Mouse (Mus musculus) retina, adult 2 months (tissue): Measurements from ENCODE around the gene Gucy2g.

Experiments
- DNase-seq: peaks from one replicate; pipeline ENCODE4 v3.0.0-alpha.2; 2012; ENCODE audit warnings: low read depth, low spot score

Gene Gucy2g

DNA sequence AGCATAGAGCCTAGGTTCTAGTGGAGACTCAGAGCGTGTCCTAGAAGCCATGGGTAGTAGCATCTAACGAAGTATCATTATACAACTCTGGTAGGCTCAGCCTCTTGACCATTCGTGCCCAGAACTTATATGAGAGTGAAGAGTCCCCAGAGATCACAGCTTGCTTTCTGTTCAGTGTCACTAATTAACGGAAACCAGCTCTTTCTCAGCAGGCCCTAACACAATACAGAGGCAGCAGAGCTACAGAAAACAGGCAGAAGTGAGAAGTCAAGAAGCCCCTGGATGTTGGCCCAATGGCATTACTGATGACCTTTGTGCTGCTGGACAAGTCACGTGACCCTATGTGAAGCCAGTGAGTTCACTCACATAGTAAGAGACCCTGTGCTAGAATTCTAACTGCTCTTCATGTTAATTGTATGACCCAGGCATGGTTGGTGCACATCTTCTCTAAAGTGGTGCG is at the start of gene Gucy2g:
TSS of gene Gucy2g (minus strand) at position 51 of the 460 bp plus-strand sequence.
- DNase-seq = no peak

DNA sequence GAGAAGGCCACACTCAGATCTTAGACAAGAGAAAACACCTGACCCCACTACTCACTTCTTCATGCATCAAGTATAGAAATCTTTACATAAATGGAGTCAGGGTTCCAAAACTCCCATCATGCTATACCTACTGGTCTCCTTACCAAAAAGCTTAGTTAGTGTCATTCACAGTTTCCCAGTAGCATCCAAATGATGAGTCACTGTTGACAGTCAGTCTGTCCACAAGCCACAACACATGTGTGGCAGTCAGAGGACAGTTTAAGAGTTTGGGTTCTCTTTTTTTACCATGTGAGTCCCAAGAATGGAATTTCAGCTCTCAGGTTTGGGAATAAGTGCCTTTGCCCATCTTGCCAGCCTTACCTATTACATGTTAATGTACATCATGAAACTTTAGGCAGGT is 47.9 kb upstream of the Gucy2g start:
- DNase-seq = no peak

DNA sequence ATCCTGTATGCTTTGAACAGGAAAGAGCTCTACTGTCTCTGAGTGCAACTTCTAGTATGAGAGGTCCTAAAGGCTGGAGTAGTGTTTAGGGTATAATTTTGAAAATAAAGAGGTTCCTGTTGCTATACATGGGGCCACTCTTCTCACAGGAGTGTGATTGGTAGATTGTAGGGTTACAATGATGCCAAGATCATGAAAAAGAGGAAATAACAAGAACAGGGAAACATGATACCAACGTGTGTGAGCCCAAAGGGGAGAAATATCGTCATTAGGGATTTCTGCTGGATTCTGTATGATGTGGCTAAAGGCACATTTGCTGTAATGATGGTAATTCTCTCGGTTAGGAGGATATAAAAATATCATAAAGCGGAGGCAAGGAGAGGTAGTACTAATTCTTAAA is 45.0 kb upstream of the Gucy2g start:
- no peak for DNase-seq

GRCm38 (mm10) chr19:55284093-55284492 is 43.1 kb upstream of the Gucy2g start:
- no peak for DNase-seq

- DNase-seq = no peak
Observed at GRCm38 (mm10) chr19:55276770-55277169, 35.7 kb upstream of the Gucy2g start.

DNA sequence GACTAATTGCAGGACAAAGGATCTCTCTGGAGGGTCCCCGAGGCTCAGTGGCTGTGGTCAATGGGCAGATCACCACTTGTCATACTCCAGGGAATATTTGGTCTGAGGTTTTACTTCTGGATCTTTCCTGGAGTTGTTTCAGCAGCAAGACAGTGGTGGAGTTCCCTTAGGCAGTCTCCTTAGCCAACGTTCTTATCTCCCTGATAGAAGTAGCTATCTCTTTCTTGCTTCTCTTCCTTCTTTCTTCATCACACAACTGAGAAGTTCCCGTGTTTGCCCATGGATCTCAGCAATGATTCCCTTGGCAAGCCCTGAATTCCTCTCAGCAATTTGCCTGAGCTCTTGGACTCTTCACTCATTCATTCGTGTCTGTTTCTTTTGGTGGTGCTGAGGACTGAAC is 35.1 kb upstream of the Gucy2g start:
- no peak for DNase-seq

- no peak for DNase-seq
Observed at GRCm38 (mm10) chr19:55273340-55273739, 32.3 kb upstream of the Gucy2g start.

DNA sequence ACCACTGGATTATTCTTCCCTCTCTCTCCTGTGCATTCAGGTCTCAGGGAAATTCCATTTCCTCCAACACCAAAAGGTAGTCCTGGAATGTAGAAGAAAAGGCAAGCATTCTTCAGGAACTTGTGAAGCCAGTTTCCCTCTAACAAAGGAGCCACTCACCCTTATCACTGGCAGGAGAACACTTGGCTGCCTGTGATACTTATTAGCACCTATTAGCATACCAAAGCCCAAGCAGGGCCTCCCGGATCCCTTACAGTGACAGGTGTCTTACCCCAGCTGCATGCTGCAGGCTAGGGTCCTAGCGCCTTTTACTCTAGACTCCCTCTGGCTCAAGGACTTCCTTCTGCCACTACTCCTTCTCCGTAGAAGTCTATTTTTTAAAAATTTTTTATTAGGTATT is 30.4 kb upstream of the Gucy2g start:
- no peak for DNase-seq

DNA sequence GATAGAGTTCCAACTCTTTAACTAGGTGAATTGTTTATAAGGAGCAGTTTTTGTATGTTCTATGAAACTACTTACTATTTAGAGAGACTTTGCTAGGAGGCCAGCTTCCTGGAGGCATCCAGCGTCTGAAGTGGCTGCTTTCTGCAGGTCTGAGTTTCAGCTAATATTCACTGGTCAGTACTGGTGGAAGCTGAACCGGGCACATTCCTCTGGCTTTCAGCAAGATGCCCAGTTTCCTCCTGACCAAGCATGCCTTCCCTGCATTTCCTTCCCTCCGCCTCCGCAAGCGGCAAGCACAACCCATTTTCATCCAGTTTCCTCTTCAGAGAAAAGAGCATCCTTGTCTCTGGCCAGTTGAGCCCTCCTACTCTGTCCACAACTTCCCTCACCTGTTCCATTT is 28.0 kb upstream of the Gucy2g start:
- DNase-seq = no peak

- no peak for DNase-seq
Observed at GRCm38 (mm10) chr19:55268150-55268549, 27.1 kb upstream of the Gucy2g start.

GRCm38 (mm10) chr19:55266786-55267185 is 25.8 kb upstream of the Gucy2g start:
- no peak for DNase-seq

- DNase-seq = no peak
Observed at GRCm38 (mm10) chr19:55265269-55265668, 24.2 kb upstream of the Gucy2g start.

- DNase-seq = no peak
Observed at GRCm38 (mm10) chr19:55260389-55261184, 19.6 kb upstream of the Gucy2g start.

GRCm38 (mm10) chr19:55258514-55258913 is 17.5 kb upstream of the Gucy2g start:
- no peak for DNase-seq

- no peak for DNase-seq
Observed at GRCm38 (mm10) chr19:55257656-55258375, 16.8 kb upstream of the Gucy2g start.

- DNase-seq = no peak
Observed at GRCm38 (mm10) chr19:55256156-55256555, 15.1 kb upstream of the Gucy2g start.

- DNase-seq = no peak
Observed at GRCm38 (mm10) chr19:55254513-55255016, 13.5 kb upstream of the Gucy2g start.

DNA sequence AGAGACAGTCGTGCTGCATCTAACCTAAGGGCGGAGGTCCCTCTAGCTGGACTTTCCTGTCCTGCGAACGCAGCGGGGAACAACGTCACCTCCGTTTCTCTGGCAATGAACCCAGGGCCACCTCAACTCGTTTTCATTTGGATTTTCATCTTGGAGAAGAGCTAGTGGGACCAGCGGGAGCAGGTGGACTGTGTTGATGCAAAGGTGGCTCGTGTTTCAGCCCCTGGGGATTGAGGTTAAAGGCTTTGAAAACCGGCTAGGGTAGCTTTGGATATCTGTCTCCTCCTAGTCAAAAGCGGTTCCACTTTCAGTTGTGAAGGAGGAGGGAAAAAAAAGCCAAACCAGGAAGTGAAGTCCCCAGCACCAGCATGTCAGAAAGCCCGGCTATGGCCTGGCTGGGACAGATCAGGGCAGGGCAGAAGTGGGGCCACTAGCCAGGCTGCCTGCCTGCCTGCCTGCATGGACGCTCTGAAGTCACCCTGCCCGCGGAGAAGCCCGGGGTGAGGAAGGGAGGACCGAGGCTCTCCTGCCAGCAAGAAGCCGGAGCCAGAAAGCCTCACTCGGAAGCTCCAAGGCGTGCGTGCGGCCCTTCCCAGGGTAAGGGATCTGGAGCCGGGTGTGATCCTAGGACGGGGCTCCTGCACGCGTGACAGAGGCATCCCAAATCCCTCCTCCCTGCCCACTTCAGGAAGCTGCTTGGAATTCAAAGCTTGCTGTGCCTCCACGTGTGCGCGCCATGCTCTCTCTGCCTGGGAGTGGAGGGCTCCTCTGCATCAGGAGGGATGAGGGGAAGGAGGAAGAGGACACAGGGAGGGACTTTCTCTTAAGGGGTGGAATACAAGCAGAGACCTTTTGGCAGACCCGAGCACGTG is 12.8 kb upstream of the Gucy2g start:
- DNase-seq = peak; percentile 8

GRCm38 (mm10) chr19:55253239-55253569 is 12.2 kb upstream of the Gucy2g start:
- DNase-seq = peak; percentile 9

DNA sequence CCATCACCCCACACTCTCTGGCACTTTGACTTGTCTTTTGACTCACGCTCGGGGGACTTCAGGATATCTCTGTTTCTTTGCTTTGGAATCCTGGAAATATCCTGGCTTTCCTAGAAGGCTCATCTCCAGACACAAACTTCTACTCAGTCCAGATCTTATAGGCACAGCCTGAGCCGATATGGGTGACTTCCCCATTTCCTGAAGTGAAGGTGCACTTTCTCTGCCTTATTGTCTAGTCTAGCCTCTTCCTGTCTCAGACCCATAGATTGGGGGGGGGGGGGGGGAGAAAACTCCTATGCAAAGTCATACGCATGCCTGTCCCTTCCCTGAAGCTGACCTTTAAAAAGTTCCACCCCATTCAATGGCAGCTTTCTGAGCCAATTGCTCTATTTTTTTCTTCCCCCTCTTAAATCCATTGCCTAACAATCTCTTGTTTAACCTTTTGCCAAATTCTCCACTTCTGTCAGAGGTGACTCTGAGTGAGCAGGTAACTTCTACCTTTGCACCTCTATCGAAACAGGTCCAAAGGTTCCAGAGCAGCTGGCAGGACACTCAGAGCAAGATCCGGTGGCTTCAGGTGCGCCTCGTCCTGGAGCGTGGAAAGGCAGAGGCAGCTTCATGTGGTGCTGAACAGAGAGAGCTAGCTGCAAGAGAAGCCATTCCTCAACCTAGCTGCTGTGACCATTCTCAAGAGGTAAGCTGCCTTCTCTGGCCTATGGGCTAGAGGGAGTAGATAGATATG is 10.5 kb upstream of the Gucy2g start, which contains the start of gene Acsl5:
TSS of gene Acsl5 (plus strand) at position 556 of the 742 bp plus-strand sequence.
- DNase-seq = no peak

DNA sequence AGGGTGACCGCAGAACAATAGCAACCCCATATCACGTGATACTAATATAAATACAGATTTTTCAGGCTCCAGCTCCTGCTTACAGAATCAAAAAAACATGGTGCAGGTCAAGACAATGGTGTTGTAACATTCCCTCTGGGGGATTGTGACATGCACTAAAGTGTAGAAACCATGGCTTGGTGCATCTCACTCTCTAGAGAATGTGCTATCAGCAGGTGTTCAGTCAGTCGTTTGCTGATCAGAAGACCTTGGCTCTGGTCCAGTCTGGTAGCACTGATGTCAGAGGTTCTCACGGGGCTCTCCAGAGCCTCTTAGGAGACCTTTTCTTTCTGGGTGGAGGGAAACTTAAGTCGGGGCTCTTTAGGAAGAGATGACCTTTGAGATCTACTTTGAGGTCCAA is 9.4 kb upstream of the Gucy2g start:
- no peak for DNase-seq
